Mouse (Mus musculus): ENCODE results near the gene AC170998.1.

DNA sequence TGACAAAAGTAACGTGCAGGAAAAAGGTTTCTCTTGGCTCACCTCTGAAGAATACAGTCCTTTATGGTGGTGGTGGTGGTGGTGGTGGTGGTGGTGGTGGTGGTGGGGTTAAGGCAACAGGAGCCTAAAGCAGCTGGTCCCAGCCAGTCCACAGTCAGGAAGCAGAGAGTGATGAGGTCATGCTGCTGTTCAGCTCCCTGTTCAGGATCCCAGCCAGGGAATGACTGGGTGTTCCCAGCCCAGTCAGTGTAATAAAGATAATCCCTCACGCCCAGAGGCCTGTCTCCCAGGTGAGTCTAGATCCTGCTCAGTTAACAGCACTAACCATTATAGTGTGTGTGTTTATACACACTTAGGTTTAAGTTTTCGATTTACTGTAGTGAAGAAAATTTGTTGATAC is 24.1 kb upstream of the AC170998.1 start:
- TF ChIP-seq POLR2A (IDR thresholded peaks at IDR 0.05; ENCODE audit: control insufficient read depth, extremely low read depth, insufficient read depth, low read length, poor library complexity) (no peak), CTCF (IDR thresholded peaks at IDR 0.05; ENCODE audit: borderline replicate concordance, control insufficient read depth, extremely low read depth, insufficient read depth, low read length, poor library complexity) (no peak)
